Mouse (Mus musculus): ENCODE measurements at regions not wholly inside any gene's neighbourhood (a gene's known extent, or its start where the extent isn't known, plus 50 kb on each side); places are given as distances from the start of the nearest gene placed in this dataset.

GRCm38 (mm10) chr3:41857446-41857845 lies 115.0 kb downstream of the D3Ertd751e start:
- 79% methylated on average over 2 of the region's 2 CpGs for WGBS
- Histone ChIP-seq H3K4me3 (no peak overlapping the region), H3K4me1 (replicated peaks) (no peaks in the 10 kb centered on the region), H3K4me2 (no peak overlapping the region), H3K27me3 (replicated peaks) (no peaks in the 10 kb centered on the region), H3K27ac (ENCODE audit: poor library complexity, severe bottlenecking) (no peak overlapping the region), H3K9ac (no peak overlapping the region), H3K36me3 (no peaks in the 10 kb centered on the region), H3K9me3 (replicated peaks) (0 out of 2 replicates have a peak, but pooled peaks cover 2% of the 10 kb centered on the region)
- ATAC-seq (ENCODE audit: insufficient number of reproducible peaks, low FRiP score) = no peak

DNA sequence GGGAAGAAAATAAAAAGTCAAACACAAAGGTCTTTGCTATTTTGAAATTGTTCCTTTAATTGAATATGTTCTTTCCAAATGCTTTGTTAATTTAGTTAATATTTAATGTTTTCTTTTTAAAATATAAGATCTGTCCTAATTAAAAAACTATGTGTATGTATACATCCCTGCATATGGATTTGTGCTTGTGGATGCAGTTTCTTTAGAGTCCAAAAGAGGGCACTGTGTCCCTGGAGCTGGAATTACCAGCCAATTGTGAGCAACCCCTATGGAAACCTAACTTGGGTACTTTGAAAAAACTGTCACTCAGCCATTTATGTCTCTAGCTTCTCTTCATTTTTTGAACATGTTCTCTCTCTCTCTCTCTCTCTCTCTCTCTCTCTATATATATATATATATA lies 120.3 kb downstream of the D3Ertd751e start:
- no peak overlapping the region for H3K27ac ChIP-seq (ENCODE audit: poor library complexity, severe bottlenecking)
- H3K4me1 ChIP-seq (replicated peaks) = no peaks in the 10 kb centered on the region
- no peaks in the 10 kb centered on the region for H3K36me3 ChIP-seq
- peaks cover 2% of the 10 kb centered on the region; the same call in 1 of the 2 replicates for H3K9me3 ChIP-seq (replicated peaks)
- H3K4me2 ChIP-seq = no peak overlapping the region
- no peaks in the 10 kb centered on the region for H3K27me3 ChIP-seq (replicated peaks)
- no peak overlapping the region for H3K4me3 ChIP-seq
- H3K9ac ChIP-seq = no peak overlapping the region
- no peak for ATAC-seq (ENCODE audit: insufficient number of reproducible peaks, low FRiP score)

GRCm38 (mm10) chr3:41908952-41909351 lies 166.5 kb downstream of the D3Ertd751e start:
- H3K36me3 ChIP-seq = no peaks in the 10 kb centered on the region
- no peak overlapping the region for H3K4me3 ChIP-seq
- H3K27ac ChIP-seq (ENCODE audit: poor library complexity, severe bottlenecking) = no peak overlapping the region
- no peaks in the 10 kb centered on the region for H3K27me3 ChIP-seq (replicated peaks)
- no peaks in the 10 kb centered on the region for H3K9me3 ChIP-seq (replicated peaks)
- 78% methylated on average over 6 of the region's 6 CpGs for WGBS
- H3K4me1 ChIP-seq (replicated peaks) = no peaks in the 10 kb centered on the region
- H3K4me2 ChIP-seq = no peak overlapping the region
- no peak overlapping the region for H3K9ac ChIP-seq
- no peak for ATAC-seq (ENCODE audit: insufficient number of reproducible peaks, low FRiP score)

DNA sequence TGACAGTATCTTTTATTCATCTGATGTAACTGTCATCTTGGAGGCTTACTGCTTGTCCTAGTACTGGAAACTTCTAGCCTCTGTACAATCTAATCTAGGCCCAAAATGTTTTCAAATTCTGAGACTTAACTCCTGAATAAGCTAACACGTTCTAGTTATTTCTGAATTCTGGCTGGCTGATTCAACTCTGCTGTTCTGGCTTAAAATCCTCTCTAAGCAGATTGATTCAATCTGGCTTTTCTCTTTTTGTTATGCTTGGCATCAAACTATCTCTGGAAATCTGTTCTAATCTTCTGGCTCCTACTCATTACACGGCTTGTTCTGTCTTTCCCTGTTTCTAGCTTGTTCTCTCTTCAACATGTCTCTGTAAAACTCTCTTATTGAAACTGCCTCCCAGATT lies 170.8 kb downstream of the D3Ertd751e start:
- no peaks in the 10 kb centered on the region for H3K9me3 ChIP-seq (replicated peaks)
- H3K4me1 ChIP-seq (replicated peaks) = no peaks in the 10 kb centered on the region
- no peaks in the 10 kb centered on the region for H3K27me3 ChIP-seq (replicated peaks)
- no peak overlapping the region for H3K27ac ChIP-seq (ENCODE audit: poor library complexity, severe bottlenecking)
- no peak overlapping the region for H3K4me2 ChIP-seq
- 71% methylated on average over 2 of the region's 2 CpGs for WGBS
- H3K4me3 ChIP-seq = no peak overlapping the region
- H3K36me3 ChIP-seq = no peaks in the 10 kb centered on the region
- no peak for ATAC-seq (ENCODE audit: insufficient number of reproducible peaks, low FRiP score)
- H3K9ac ChIP-seq = no peak overlapping the region

- no peak for ATAC-seq (ENCODE audit: insufficient number of reproducible peaks, low FRiP score)
- H3K27ac ChIP-seq (ENCODE audit: poor library complexity, severe bottlenecking) = no peak overlapping the region
These were observed 197.4 kb downstream of the D3Ertd751e start for GRCm38 (mm10) chr3:41939843-41940242.

GRCm38 (mm10) chr3:41942964-41943363 lies 200.6 kb downstream of the D3Ertd751e start:
- Histone ChIP-seq H3K4me2 (no peak overlapping the region), H3K27ac (ENCODE audit: poor library complexity, severe bottlenecking) (no peak overlapping the region)
- 26% methylated on average over 6 of the region's 6 CpGs for WGBS

More at GRCm38 (mm10) chr3:41939843-41940242, 197.4 kb downstream of the D3Ertd751e start:
- no peak overlapping the region for H3K9ac ChIP-seq
- WGBS = 57% methylated on average over 4 of the region's 4 CpGs
- H3K4me3 ChIP-seq = no peak overlapping the region
- H3K36me3 ChIP-seq = no peaks in the 10 kb centered on the region
- H3K4me2 ChIP-seq = no peak overlapping the region
- H3K9me3 ChIP-seq (replicated peaks) = no peaks in the 10 kb centered on the region
- H3K27me3 ChIP-seq (replicated peaks) = no peaks in the 10 kb centered on the region
- peaks cover 7% of the 10 kb centered on the region; the same call in 1 of the 2 replicates for H3K4me1 ChIP-seq (replicated peaks)

GRCm38 (mm10) chr3:41949404-41949803 lies 207.0 kb downstream of the D3Ertd751e start:
- no peak for ATAC-seq (ENCODE audit: insufficient number of reproducible peaks, low FRiP score)
- H3K4me2 ChIP-seq = no peak overlapping the region
- H3K4me3 ChIP-seq = no peak overlapping the region
- no peak overlapping the region for H3K27ac ChIP-seq (ENCODE audit: poor library complexity, severe bottlenecking)
- H3K27me3 ChIP-seq (replicated peaks) = 0 out of 2 replicates have a peak, but pooled peaks cover 10% of the 10 kb centered on the region
- WGBS = 68% methylated on average over 2 of the region's 2 CpGs
- no peaks in the 10 kb centered on the region for H3K36me3 ChIP-seq
- no peak overlapping the region for H3K9ac ChIP-seq
- H3K4me1 ChIP-seq (replicated peaks) = no peaks in the 10 kb centered on the region
- H3K9me3 ChIP-seq (replicated peaks) = no peaks in the 10 kb centered on the region

More at GRCm38 (mm10) chr3:41942964-41943363, 200.6 kb downstream of the D3Ertd751e start:
- Histone ChIP-seq H3K27me3 (replicated peaks) (0 out of 2 replicates have a peak, but pooled peaks cover 2% of the 10 kb centered on the region), H3K9ac (no peak overlapping the region), H3K4me1 (replicated peaks) (peaks cover 7% of the 10 kb centered on the region; the same call in 1 of the 2 replicates), H3K4me3 (no peak overlapping the region), H3K9me3 (replicated peaks) (no peaks in the 10 kb centered on the region), H3K36me3 (no peaks in the 10 kb centered on the region)
- ATAC-seq (ENCODE audit: insufficient number of reproducible peaks, low FRiP score) = no peak

DNA sequence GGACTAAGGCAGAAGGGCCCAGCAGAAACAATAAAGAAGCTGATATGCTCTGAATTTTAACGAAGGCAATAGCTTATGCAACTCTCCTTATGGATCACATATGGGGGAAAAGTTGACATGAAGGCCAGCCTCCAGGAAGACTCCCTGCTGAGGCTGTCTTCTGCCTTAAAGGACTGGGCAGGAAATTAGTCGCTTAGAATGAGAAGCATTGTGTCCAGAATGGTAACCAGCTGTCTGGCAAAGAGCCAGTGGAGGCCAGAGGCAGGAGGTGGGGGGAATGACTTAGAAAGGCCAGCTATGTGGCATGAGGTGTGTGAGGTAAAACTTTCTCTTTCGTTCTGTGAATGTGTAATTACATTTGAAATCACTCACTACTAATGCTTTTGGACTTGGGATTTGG lies 215.0 kb downstream of the D3Ertd751e start:
- Histone ChIP-seq H3K4me1 (replicated peaks) (no peaks in the 10 kb centered on the region), H3K9me3 (replicated peaks) (peaks cover 3% of the 10 kb centered on the region; the same call in 1 of the 2 replicates), H3K36me3 (no peaks in the 10 kb centered on the region), H3K27me3 (replicated peaks) (no peaks in the 10 kb centered on the region), H3K9ac (no peak overlapping the region), H3K27ac (ENCODE audit: poor library complexity, severe bottlenecking) (no peak overlapping the region), H3K4me2 (no peak overlapping the region), H3K4me3 (no peak overlapping the region)
- WGBS = 49% methylated on average over 3 of the region's 3 CpGs
- ATAC-seq (ENCODE audit: insufficient number of reproducible peaks, low FRiP score) = no peak

- no peak overlapping the region for H3K4me3 ChIP-seq
- H3K9ac ChIP-seq = no peak overlapping the region
- no peak overlapping the region for H3K4me2 ChIP-seq
- WGBS = 72% methylated on average over 2 of the region's 2 CpGs
- no peaks in the 10 kb centered on the region for H3K4me1 ChIP-seq (replicated peaks)
- H3K36me3 ChIP-seq = no peaks in the 10 kb centered on the region
- no peaks in the 10 kb centered on the region for H3K27me3 ChIP-seq (replicated peaks)
- no peak overlapping the region for H3K27ac ChIP-seq (ENCODE audit: poor library complexity, severe bottlenecking)
- peaks cover 3% of the 10 kb centered on the region; the same call in 1 of the 2 replicates for H3K9me3 ChIP-seq (replicated peaks)
- ATAC-seq (ENCODE audit: insufficient number of reproducible peaks, low FRiP score) = no peak
These were observed 217.8 kb downstream of the D3Ertd751e start for GRCm38 (mm10) chr3:41960209-41960608.

DNA sequence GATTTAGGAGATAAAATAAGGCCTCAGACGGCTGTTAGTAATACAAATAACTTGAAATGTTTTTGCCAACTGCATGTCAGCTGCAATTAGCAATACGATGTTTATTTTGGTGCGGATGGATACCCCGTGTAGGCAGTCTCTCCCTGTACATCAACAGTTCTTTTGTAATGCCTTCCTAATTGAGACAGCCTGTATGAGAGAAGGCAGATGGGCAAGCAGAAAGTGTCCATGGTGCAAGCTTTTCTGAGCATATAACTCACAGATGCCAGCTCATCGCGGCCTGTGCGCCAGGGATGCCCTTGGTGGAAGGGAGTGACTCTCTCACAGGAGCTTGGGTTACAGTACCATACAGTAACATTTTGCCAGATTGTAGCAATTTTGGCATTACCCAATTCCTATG lies 220.5 kb downstream of the D3Ertd751e start:
- Histone ChIP-seq H3K36me3 (no peaks in the 10 kb centered on the region), H3K27me3 (replicated peaks) (no peaks in the 10 kb centered on the region), H3K4me3 (no peak overlapping the region), H3K9ac (no peak overlapping the region), H3K4me1 (replicated peaks) (no peaks in the 10 kb centered on the region), H3K27ac (ENCODE audit: poor library complexity, severe bottlenecking) (no peak overlapping the region), H3K9me3 (replicated peaks) (peaks cover 3% of the 10 kb centered on the region; the same call in 1 of the 2 replicates), H3K4me2 (no peak overlapping the region)
- WGBS = 82% methylated on average over 7 of the region's 7 CpGs
- ATAC-seq (ENCODE audit: insufficient number of reproducible peaks, low FRiP score) = no peak

DNA sequence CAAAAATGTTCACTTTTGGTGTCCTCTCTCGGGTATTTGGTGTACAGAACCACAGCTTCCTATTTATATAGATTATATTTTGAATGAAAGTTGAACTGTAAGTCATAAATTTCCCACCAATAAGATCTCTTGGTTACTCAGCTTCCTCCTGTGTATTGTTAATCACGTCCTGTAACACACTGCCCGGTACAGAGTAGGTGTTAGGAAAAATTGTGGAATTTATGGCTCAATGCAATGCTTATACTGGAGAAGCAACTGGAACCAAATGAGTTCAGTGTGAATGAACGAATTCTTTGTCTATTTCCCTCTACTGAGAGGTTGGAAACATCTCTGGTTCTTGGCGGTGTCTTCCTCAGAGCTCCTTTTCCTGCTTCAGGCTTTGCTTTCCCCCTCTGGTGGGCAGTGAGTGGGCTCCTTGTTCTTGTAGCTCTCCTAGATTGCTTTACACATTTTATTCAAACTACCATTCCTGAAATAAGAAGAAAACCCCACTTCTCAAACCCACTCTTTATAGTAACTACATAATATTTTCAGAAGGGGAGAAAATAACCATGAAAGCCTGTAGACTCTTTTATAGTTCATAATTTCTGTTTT lies 264.4 kb downstream of the D3Ertd751e start:
- Histone ChIP-seq H3K36me3 (no peaks in the 10 kb centered on the region), H3K27ac (ENCODE audit: poor library complexity, severe bottlenecking) (no peak overlapping the region), H3K4me3 (no peak overlapping the region), H3K27me3 (replicated peaks) (no peaks in the 10 kb centered on the region), H3K9ac (no peak overlapping the region), H3K4me2 (no peak overlapping the region), H3K9me3 (replicated peaks) (no peaks in the 10 kb centered on the region), H3K4me1 (replicated peaks) (no peaks in the 10 kb centered on the region)
- 69% methylated on average over 5 of the region's 5 CpGs for WGBS
- ATAC-seq (ENCODE audit: insufficient number of reproducible peaks, low FRiP score) = no peak

DNA sequence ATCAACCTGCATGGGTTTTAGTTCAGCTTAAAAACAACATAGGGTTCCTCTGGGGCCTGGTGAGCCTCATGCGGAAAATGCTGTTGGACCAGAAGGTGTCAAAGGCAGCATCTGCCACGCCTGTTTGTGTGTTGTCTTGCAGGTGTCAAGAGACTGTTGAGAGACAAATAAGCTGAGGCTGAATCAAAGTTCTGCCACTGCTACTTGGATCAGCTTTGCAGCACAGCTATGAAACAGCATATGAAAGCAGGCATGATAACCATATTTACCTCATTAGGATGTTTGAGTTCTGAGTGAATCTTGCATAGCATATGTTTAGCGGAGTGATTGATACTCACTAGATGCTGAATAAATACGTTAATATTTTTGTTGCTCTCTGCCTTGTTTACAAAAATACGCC lies 280.8 kb downstream of the D3Ertd751e start:
- no peaks in the 10 kb centered on the region for H3K27me3 ChIP-seq (replicated peaks)
- H3K4me2 ChIP-seq = no peak overlapping the region
- H3K4me3 ChIP-seq = no peak overlapping the region
- no peak for ATAC-seq (ENCODE audit: insufficient number of reproducible peaks, low FRiP score)
- H3K9ac ChIP-seq = no peak overlapping the region
- no peaks in the 10 kb centered on the region for H3K4me1 ChIP-seq (replicated peaks)
- no peaks in the 10 kb centered on the region for H3K9me3 ChIP-seq (replicated peaks)
- H3K36me3 ChIP-seq = no peaks in the 10 kb centered on the region
- WGBS = 76% methylated on average over 5 of the region's 5 CpGs
- H3K27ac ChIP-seq (ENCODE audit: poor library complexity, severe bottlenecking) = no peak overlapping the region

Data from heart, embryonic 12.5 days (tissue).